Mouse (Mus musculus): ENCODE data around the gene Pccb. TPM values are rescaled to one million over a fixed set of nuclear protein-coding genes. Genes with fewer than 3 reads are reported as not detected.

Pccb gene
- polyA plus RNA-seq, 1 experiment from 2014 or later: 26.8 TPM

DNA sequence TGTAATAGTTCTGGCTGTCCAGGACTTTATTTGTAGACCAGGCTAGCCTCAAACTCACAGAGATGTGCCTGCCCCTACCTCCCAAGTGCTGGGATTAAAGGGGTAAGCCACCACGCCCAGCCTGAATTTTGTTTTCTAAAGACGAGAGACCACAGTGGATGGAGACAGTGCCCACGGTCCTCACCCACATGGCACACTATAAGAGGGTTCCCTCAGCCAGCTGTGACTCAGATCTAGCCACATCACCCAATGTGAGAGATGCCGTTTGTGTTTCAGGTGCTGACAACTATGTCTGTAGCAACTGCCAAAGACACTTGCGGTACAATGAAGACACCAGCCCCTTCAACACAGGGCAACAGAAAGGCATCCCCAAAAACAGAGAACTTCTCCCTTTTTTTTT, 47.7 kb downstream of the Pccb start:
- no peak for ATAC-seq (ENCODE audit: low FRiP score, low TSS enrichment)
- Histone ChIP-seq H3K4me3 (replicated peaks; ENCODE audit: low read depth, low read length) (no peak overlapping the region), H3K4me2 (ENCODE audit: low read length) (no peak overlapping the region), H3K27ac (replicated peaks; ENCODE audit: low read depth, low read length) (no peak overlapping the region), H3K27me3 (ENCODE audit: control insufficient read depth, insufficient read depth, low read length) (no peaks in the 10 kb centered on the region), H3K9ac (replicated peaks; ENCODE audit: low read length) (no peak overlapping the region), H3K36me3 (ENCODE audit: control insufficient read depth, insufficient read depth, low read length) (peaks cover 28% of the 10 kb centered on the region), H3K9me3 (ENCODE audit: control insufficient read depth, low read length) (peaks cover 10% of the 10 kb centered on the region; the same call in 1 of the 2 replicates), H3K4me1 (ENCODE audit: control insufficient read depth, insufficient read depth, low read length) (no peaks in the 10 kb centered on the region)
- no peak for DNase-seq
- 94% methylated on average over 5 of the region's 5 CpGs for WGBS

DNA sequence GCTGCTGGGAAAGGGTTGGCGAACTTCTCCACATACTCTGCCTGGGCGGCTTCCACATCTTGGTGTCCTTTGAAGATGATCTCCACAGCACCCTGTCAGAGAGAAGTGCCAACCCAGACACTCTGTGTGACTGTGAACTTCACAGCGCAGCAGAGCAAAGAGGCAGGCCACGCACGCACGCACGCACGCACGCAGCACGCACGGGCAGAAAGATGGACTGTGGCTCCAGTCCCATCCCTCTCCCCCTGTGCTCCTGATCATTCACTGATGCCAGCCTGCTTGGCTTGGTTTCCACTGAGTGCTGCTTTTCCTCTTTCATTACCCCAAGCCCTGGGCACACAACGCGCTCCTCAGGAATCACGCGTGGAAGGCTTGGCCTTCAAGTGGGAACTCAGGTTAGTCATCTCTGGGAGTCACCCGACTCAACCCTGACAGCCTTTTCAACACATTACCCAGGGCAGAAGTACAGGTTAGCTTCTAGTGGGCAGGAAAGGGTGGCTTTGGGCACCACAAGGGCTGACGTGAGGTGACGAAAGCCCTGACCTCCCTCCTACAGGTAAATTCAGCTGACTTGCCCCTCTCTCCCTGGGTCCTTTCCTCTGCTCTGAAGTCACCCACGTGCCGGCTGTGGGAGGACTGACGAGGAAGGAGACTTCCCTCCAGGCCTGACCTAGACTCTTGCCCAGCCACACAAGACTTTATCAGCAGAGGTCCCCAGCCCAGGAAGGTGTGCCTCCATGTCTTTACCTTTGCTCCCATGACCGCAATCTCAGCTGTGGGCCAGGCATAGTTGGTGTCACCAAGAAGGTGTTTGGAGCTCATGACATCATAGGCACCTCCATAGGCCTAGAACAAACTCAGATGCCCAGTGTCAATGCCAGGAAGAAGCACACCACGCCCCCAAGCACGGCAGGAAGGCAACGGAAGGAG, 50.1 kb downstream of the Pccb start:
- H3K36me3 ChIP-seq (ENCODE audit: control insufficient read depth, insufficient read depth, low read length): peaks cover 27% of the 10 kb centered on the region
- DNase-seq: no peak
- WGBS: 95% methylated on average over 25 of the region's 25 CpGs

DNA sequence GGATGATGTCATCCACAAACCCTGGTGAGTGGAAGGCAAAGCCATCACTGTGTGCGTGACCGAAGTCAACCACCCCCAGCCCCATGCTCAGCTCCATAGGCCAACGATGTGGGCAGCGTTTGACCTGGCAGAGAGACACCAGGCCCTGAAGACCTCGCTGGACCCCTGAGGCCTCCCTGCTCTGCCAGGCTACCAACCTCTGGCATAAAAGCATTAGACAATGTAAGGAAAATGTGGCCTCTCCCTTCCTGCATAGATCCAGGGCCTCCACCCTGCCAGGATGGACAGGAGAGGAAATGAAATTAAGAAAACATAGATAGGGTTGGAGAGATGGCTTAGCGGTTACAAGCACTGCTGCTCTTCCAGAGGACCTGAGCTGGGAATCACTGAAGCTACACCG, 51.9 kb downstream of the Pccb start:
- Histone ChIP-seq H3K27me3 (ENCODE audit: control insufficient read depth, insufficient read depth, low read length) (no peaks in the 10 kb centered on the region), H3K4me2 (ENCODE audit: low read length) (no peak overlapping the region), H3K4me1 (ENCODE audit: control insufficient read depth, insufficient read depth, low read length) (no peaks in the 10 kb centered on the region), H3K36me3 (ENCODE audit: control insufficient read depth, insufficient read depth, low read length) (peaks cover 23% of the 10 kb centered on the region), H3K9ac (replicated peaks; ENCODE audit: low read length) (no peak overlapping the region), H3K27ac (replicated peaks; ENCODE audit: low read depth, low read length) (no peak overlapping the region), H3K9me3 (ENCODE audit: control insufficient read depth, low read length) (no peaks in the 10 kb centered on the region), H3K4me3 (replicated peaks; ENCODE audit: low read depth, low read length) (no peak overlapping the region)
- 96% methylated on average over 7 of the region's 7 CpGs for WGBS
- no peak for ATAC-seq (ENCODE audit: low FRiP score, low TSS enrichment)
- no peak for DNase-seq

More for the DNA sequence above, 50.1 kb downstream of the Pccb start:
- ATAC-seq (ENCODE audit: low FRiP score, low TSS enrichment): no peak
- Histone ChIP-seq H3K4me1 (ENCODE audit: control insufficient read depth, insufficient read depth, low read length) (no peaks in the 10 kb centered on the region), H3K27me3 (ENCODE audit: control insufficient read depth, insufficient read depth, low read length) (no peaks in the 10 kb centered on the region), H3K27ac (replicated peaks; ENCODE audit: low read depth, low read length) (no peak overlapping the region), H3K9me3 (ENCODE audit: control insufficient read depth, low read length) (peaks cover 10% of the 10 kb centered on the region; the same call in 1 of the 2 replicates), H3K9ac (replicated peaks; ENCODE audit: low read length) (no peak overlapping the region), H3K4me2 (ENCODE audit: low read length) (no peak overlapping the region), H3K4me3 (replicated peaks; ENCODE audit: low read depth, low read length) (no peak overlapping the region)

DNA sequence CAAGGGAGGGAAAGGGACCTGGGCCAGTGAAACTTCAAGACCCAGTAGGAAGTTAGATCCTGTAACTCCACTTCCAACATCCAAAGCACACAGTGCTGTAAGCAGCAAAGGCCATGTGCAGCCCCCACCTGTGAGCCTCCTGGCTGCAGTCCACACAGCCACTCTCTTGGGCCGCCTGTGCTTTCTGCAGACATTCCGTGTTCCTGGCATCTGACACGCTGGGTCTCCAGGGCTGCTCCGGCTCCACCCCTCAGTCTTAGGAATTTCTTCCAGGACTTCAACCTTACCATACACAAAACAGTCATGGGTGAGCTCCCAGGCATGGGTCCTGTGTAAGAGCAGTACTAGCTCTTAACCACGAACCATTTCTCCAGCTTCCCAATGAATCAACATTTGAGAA, 55.4 kb downstream of the Pccb start:
- Histone ChIP-seq H3K9me3 (ENCODE audit: control insufficient read depth, low read length) (no peaks in the 10 kb centered on the region), H3K9ac (replicated peaks; ENCODE audit: low read length) (no peak overlapping the region), H3K36me3 (ENCODE audit: control insufficient read depth, insufficient read depth, low read length) (peaks cover 10% of the 10 kb centered on the region; the same call in 1 of the 2 replicates), H3K4me2 (ENCODE audit: low read length) (no peak overlapping the region), H3K4me3 (replicated peaks; ENCODE audit: low read depth, low read length) (no peak overlapping the region), H3K27ac (replicated peaks; ENCODE audit: low read depth, low read length) (no peak overlapping the region), H3K4me1 (ENCODE audit: control insufficient read depth, insufficient read depth, low read length) (no peaks in the 10 kb centered on the region), H3K27me3 (ENCODE audit: control insufficient read depth, insufficient read depth, low read length) (no peaks in the 10 kb centered on the region)
- DNase-seq: no peak
- 84% methylated on average over 5 of the region's 5 CpGs for WGBS
- ATAC-seq (ENCODE audit: low FRiP score, low TSS enrichment): no peak

DNA sequence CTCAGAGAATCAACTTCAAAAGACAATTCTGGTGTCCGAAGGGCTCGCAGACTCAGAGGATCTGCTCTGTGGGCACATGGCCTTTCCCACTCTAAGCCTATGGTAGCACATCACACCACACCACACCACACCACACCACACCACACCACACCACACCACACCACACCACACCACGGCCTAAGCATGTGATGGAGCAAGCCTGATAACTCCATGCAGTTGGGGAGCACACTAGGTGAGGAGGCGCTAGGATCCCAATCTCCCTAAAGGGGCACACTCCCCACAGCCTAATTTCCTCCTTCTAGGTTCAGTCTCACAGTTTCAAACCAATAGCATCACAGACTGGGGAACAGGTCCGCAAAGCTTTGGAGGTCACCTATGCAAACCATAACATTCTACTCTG, 56.0 kb downstream of the Pccb start:
- 90% methylated on average over 5 of the region's 5 CpGs for WGBS
- no peak overlapping the region for H3K27ac ChIP-seq (replicated peaks; ENCODE audit: low read depth, low read length)
- H3K9me3 ChIP-seq (ENCODE audit: control insufficient read depth, low read length): no peaks in the 10 kb centered on the region
- ATAC-seq (ENCODE audit: low FRiP score, low TSS enrichment): no peak
- H3K4me2 ChIP-seq (ENCODE audit: low read length): no peak overlapping the region
- no peaks in the 10 kb centered on the region for H3K27me3 ChIP-seq (ENCODE audit: control insufficient read depth, insufficient read depth, low read length)
- H3K36me3 ChIP-seq (ENCODE audit: control insufficient read depth, insufficient read depth, low read length): peaks cover 9% of the 10 kb centered on the region; the same call in 1 of the 2 replicates
- no peak overlapping the region for H3K9ac ChIP-seq (replicated peaks; ENCODE audit: low read length)
- no peak overlapping the region for H3K4me3 ChIP-seq (replicated peaks; ENCODE audit: low read depth, low read length)
- no peaks in the 10 kb centered on the region for H3K4me1 ChIP-seq (ENCODE audit: control insufficient read depth, insufficient read depth, low read length)
- no peak for DNase-seq

DNA sequence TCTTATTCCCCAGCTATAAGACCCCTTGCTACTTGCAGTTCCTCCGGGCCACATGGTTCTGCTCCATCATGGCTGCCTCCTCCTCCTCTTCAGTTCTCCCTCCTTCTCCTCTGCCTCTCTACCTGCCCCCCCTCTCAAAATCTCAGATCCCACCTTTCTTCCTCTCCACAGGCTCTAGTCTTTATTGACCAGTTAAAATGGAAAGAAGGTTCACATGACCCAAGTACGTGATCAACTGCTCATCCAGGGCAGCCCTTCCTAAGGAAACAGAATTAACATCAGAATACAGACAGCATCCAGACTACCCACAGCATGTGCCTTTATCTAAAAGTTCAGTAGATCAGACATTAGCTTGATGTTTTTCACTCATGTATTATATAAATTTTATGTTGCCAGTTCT, 65.2 kb downstream of the Pccb start:
- H3K4me3 ChIP-seq (replicated peaks; ENCODE audit: low read depth, low read length): no peak overlapping the region
- ATAC-seq (ENCODE audit: low FRiP score, low TSS enrichment) (no peak), DNase-seq (no peak)
- H3K27me3 ChIP-seq (ENCODE audit: control insufficient read depth, insufficient read depth, low read length): no peaks in the 10 kb centered on the region
- no peak overlapping the region for H3K27ac ChIP-seq (replicated peaks; ENCODE audit: low read depth, low read length)
- H3K4me1 ChIP-seq (ENCODE audit: control insufficient read depth, insufficient read depth, low read length): 0 out of 2 replicates have a peak, but pooled peaks cover 1% of the 10 kb centered on the region
- WGBS: 84% methylated on average over 2 of the region's 2 CpGs
- H3K4me2 ChIP-seq (ENCODE audit: low read length): no peak overlapping the region
- H3K9ac ChIP-seq (replicated peaks; ENCODE audit: low read length): no peak overlapping the region
- no peaks in the 10 kb centered on the region for H3K36me3 ChIP-seq (ENCODE audit: control insufficient read depth, insufficient read depth, low read length)
- no peaks in the 10 kb centered on the region for H3K9me3 ChIP-seq (ENCODE audit: control insufficient read depth, low read length)

DNA sequence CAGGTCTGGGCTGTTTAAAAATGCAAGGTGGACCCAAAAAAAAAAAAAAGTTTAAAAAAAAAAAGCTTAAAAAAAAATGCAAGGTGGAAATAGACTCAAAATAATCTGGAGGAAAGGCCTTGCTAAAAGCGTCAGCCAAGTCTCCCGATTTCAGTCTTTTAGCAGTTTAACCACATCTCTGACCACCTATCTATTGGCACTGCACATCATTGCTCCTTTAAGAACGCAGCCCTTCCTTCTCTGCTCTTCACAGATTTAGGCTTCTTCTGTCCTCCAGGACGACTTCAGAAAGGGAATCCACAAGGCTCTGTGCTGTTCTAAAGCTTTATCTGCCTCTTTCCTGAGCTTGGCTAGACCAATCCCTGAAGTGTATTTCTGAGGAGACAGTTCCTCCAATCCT, 70.6 kb downstream of the Pccb start:
- Histone ChIP-seq H3K4me3 (replicated peaks; ENCODE audit: low read depth, low read length) (no peak overlapping the region), H3K36me3 (ENCODE audit: control insufficient read depth, insufficient read depth, low read length) (peaks cover 7% of the 10 kb centered on the region; the same call in 1 of the 2 replicates), H3K9me3 (ENCODE audit: control insufficient read depth, low read length) (no peaks in the 10 kb centered on the region), H3K4me1 (ENCODE audit: control insufficient read depth, insufficient read depth, low read length) (peaks cover 14% of the 10 kb centered on the region; the same call in 1 of the 2 replicates), H3K4me2 (ENCODE audit: low read length) (no peak overlapping the region), H3K27ac (replicated peaks; ENCODE audit: low read depth, low read length) (no peak overlapping the region), H3K9ac (replicated peaks; ENCODE audit: low read length) (no peak overlapping the region), H3K27me3 (ENCODE audit: control insufficient read depth, insufficient read depth, low read length) (no peaks in the 10 kb centered on the region)
- 68% methylated on average over 4 of the region's 4 CpGs for WGBS
- ATAC-seq (ENCODE audit: low FRiP score, low TSS enrichment) (no peak), DNase-seq (no peak)

DNA sequence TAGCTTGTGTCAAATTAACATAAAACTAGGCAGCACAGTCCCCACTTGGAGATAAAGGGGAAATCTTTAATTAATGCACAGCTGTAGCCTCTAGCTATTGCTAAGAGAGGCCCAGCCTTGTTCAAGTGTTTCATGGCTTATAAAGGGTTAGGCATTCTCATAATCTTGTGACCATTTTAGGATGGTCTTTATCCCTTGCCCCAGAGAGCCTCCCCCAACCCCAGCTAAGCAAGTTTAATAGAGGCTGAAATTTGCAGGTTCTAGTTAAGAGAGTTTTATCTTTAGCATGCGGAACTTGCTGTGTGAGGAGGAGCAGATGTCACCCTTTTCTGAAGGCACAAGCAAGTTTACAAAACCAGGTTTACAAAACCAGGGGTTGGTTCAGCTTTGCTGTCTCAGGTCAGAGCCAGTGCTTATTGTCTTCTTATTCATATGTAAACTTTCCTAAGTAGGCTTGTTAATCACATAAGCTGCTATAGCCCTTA, 71.2 kb downstream of the Pccb start:
- Histone ChIP-seq H3K36me3 (ENCODE audit: control insufficient read depth, insufficient read depth, low read length) (peaks cover 13% of the 10 kb centered on the region), H3K4me2 (ENCODE audit: low read length) (no peak overlapping the region), H3K9ac (replicated peaks; ENCODE audit: low read length) (no peak overlapping the region), H3K27me3 (ENCODE audit: control insufficient read depth, insufficient read depth, low read length) (no peaks in the 10 kb centered on the region), H3K4me1 (ENCODE audit: control insufficient read depth, insufficient read depth, low read length) (peaks cover 14% of the 10 kb centered on the region; the same call in 1 of the 2 replicates), H3K4me3 (replicated peaks; ENCODE audit: low read depth, low read length) (no peak overlapping the region), H3K9me3 (ENCODE audit: control insufficient read depth, low read length) (no peaks in the 10 kb centered on the region), H3K27ac (replicated peaks; ENCODE audit: low read depth, low read length) (no peak overlapping the region)
- DNase-seq: peak; percentile 46
- 30% methylated on average over 1 of the region's 1 CpGs for WGBS
- ATAC-seq (ENCODE audit: low FRiP score, low TSS enrichment): peak; percentile 31; the same call in 1 of the 2 replicates

Data from midbrain, embryonic 14.5 days (tissue).